Mouse (Mus musculus) neural tube, embryonic 11.5 days (tissue): ENCODE results near the gene 2510039O18Rik. TPM values are rescaled to one million over a fixed set of nuclear protein-coding genes. Genes with fewer than 3 reads are reported as not detected.

Source experiments
- ATAC-seq: fragments of 200-750 bp; cut with Nextera tagmentation; 2 replicates; pipeline ENCODE4 v1.8.0; 2017; ENCODE audit warnings: moderate number of reproducible peaks, mild to moderate bottlenecking, moderate TSS enrichment, moderate library complexity; ENCODE audit not compliant: insufficient read depth, low FRiP score, low TSS enrichment
- DNase-seq: peaks from one replicate; pipeline ENCODE4 v3.0.0-alpha.2; 2015; ENCODE audit warnings: low spot score
- H3K27ac ChIP-seq: fragments of 300-500 bp; sonication (generic); 2 replicates; pipeline ENCODE4 v1.5.1; 2014; ENCODE audit warnings: low read depth, mild to moderate bottlenecking, low read length
- H3K27me3 ChIP-seq: fragments of 300-500 bp; sonication (generic); 2 replicates; pipeline ENCODE4 v1.6.1; 2014; ENCODE audit warnings: mild to moderate bottlenecking, low read length, mixed read lengths; ENCODE audit not compliant: control insufficient read depth, insufficient read depth
- H3K36me3 ChIP-seq: fragments of 300-500 bp; sonication (generic); 2 replicates; pipeline ENCODE4 v1.6.1; 2014; ENCODE audit warnings: mild to moderate bottlenecking, low read length, moderate library complexity, mixed read lengths; ENCODE audit not compliant: control insufficient read depth, insufficient read depth
- H3K4me1 ChIP-seq: fragments of 300-500 bp; sonication (generic); 2 replicates; pipeline ENCODE4 v1.6.1; 2014; ENCODE audit warnings: low read length, mixed read lengths; ENCODE audit not compliant: control insufficient read depth, insufficient read depth
- H3K4me2 ChIP-seq: fragments of 300-500 bp; sonication (generic); 2 replicates; pipeline ENCODE4 v1.6.1; 2014; ENCODE audit warnings: low read depth, mild to moderate bottlenecking, moderate library complexity
- H3K4me3 ChIP-seq: fragments of 300-500 bp; sonication (generic); 2 replicates; pipeline ENCODE4 v1.5.1; 2014; ENCODE audit warnings: low read depth, low read length
- H3K9ac ChIP-seq: fragments of 300-500 bp; sonication (generic); 2 replicates; pipeline ENCODE4 v1.6.1; 2014; ENCODE audit warnings: mild to moderate bottlenecking, low read length
- H3K9me3 ChIP-seq: fragments of 300-500 bp; sonication (generic); 2 replicates; pipeline ENCODE4 v1.6.1; 2016; ENCODE audit warnings: low read length; ENCODE audit not compliant: control insufficient read depth
- WGBS: fragments of 180-500 bp; shearing (Covaris S2); extraction: QIAGEN DNeasy Blood & Tissue Kit; methylation state at CpG from one replicate; pipeline ENCODE4 v1.1.7; 2014; 5-methylcytosine and 5-hydroxymethylcytosine counted together
- polyA plus RNA-seq: library from polyadenylated mRNA; unstranded; fragments of >200 nt; fragmentation: Nextera tagmentation; extraction: Ambion mirVana; gene quantifications from 2 replicates; pipeline ENCODE4 v1.2.1, GENCODE M21; 2014

2510039O18Rik gene
- 19.7 and 20.6 TPM in 2 replicates for polyA plus RNA-seq

- H3K9me3 ChIP-seq, result no peaks in the 10 kb centered on the region
- H3K9ac ChIP-seq, result peak within 1 kb of the TSS; percentile 83
- peak within 1 kb of the TSS; percentile 98 for H3K4me2 ChIP-seq
- ATAC-seq (peak; percentile 54), DNase-seq (peak; percentile 89)
- H3K4me3 ChIP-seq, result peak within 1 kb of the TSS; percentile 90
- H3K4me1 ChIP-seq, result peaks cover 11% of the 10 kb centered on the region
- peak within 1 kb of the TSS; percentile 45; the same call in 1 of the 2 replicates for H3K27ac ChIP-seq
- H3K27me3 ChIP-seq, result no peaks in the 10 kb centered on the region
- peaks cover 6% of the 10 kb centered on the region for H3K36me3 ChIP-seq
- 2% methylated on average over 32 of the region's 35 CpGs for WGBS
These were observed at the start of gene 2510039O18Rik for GRCm38 (mm10) chr4:147940576-147941044. 2510039O18Rik (plus strand) TSS chr4:147940895.

GRCm38 (mm10) chr4:147895815-147896330 is 44.8 kb upstream of the 2510039O18Rik start:
- Histone ChIP-seq H3K27me3 (no peaks in the 10 kb centered on the region), H3K4me1 (no peaks in the 10 kb centered on the region), H3K4me2 (no peak overlapping the region), H3K36me3 (peaks cover 20% of the 10 kb centered on the region), H3K4me3 (no peak overlapping the region), H3K27ac (no peak overlapping the region), H3K9me3 (no peaks in the 10 kb centered on the region), H3K9ac (no peak overlapping the region)
- DNase-seq (no peak), ATAC-seq (no peak)
- 93% methylated on average over 4 of the region's 4 CpGs for whole genome bisulfite sequencing

GRCm38 (mm10) chr4:147896411-147896810 is 44.3 kb upstream of the 2510039O18Rik start:
- no peak for ATAC-seq

GRCm38 (mm10) chr4:147897348-147897747 is 43.3 kb upstream of the 2510039O18Rik start:
- Histone ChIP-seq H3K4me1 (no peaks in the 10 kb centered on the region), H3K27me3 (no peaks in the 10 kb centered on the region), H3K36me3 (peaks cover 20% of the 10 kb centered on the region), H3K4me3 (no peak overlapping the region), H3K4me2 (no peak overlapping the region), H3K9ac (no peak overlapping the region), H3K9me3 (no peaks in the 10 kb centered on the region), H3K27ac (no peak overlapping the region)
- no peak for ATAC-seq
- no peak for DNase-seq
- 90% methylated on average over 3 of the region's 3 CpGs for WGBS

More at GRCm38 (mm10) chr4:147896411-147896810, 44.3 kb upstream of the 2510039O18Rik start:
- DNase-seq, result no peak
- Histone ChIP-seq H3K36me3 (peaks cover 20% of the 10 kb centered on the region), H3K9ac (no peak overlapping the region), H3K4me3 (no peak overlapping the region), H3K9me3 (no peaks in the 10 kb centered on the region), H3K4me1 (no peaks in the 10 kb centered on the region), H3K4me2 (no peak overlapping the region), H3K27ac (no peak overlapping the region), H3K27me3 (no peaks in the 10 kb centered on the region)
- 67% methylated on average over 1 of the region's 1 CpGs for WGBS

GRCm38 (mm10) chr4:147900452-147900851 is 40.2 kb upstream of the 2510039O18Rik start:
- no peak for DNase-seq
- no peak overlapping the region for H3K4me3 ChIP-seq
- no peak overlapping the region for H3K9ac ChIP-seq
- no peak overlapping the region for H3K4me2 ChIP-seq
- peaks cover 6% of the 10 kb centered on the region for H3K4me1 ChIP-seq
- ATAC-seq, result no peak
- no peak overlapping the region for H3K27ac ChIP-seq
- 91% methylated on average over 7 of the region's 7 CpGs for WGBS
- H3K36me3 ChIP-seq, result peaks cover 17% of the 10 kb centered on the region
- no peaks in the 10 kb centered on the region for H3K27me3 ChIP-seq
- no peaks in the 10 kb centered on the region for H3K9me3 ChIP-seq

- DNase-seq, result no peak
These were observed 37.7 kb upstream of the 2510039O18Rik start for GRCm38 (mm10) chr4:147902906-147903500.

GRCm38 (mm10) chr4:147903601-147904000 is 37.1 kb upstream of the 2510039O18Rik start:
- H3K4me2 ChIP-seq, result peak overlapping the region; percentile 55
- H3K27ac ChIP-seq, result no peak overlapping the region
- H3K4me1 ChIP-seq, result peaks cover 6% of the 10 kb centered on the region
- WGBS, result 92% methylated on average over 3 of the region's 3 CpGs
- no peak for ATAC-seq
- H3K9ac ChIP-seq, result peak overlapping the region; percentile 72
- H3K36me3 ChIP-seq, result peaks cover 6% of the 10 kb centered on the region
- H3K4me3 ChIP-seq, result peak overlapping the region; percentile 69
- no peak for DNase-seq
- H3K9me3 ChIP-seq, result no peaks in the 10 kb centered on the region
- H3K27me3 ChIP-seq, result no peaks in the 10 kb centered on the region

More at GRCm38 (mm10) chr4:147902906-147903500, 37.7 kb upstream of the 2510039O18Rik start:
- Histone ChIP-seq H3K4me1 (peaks cover 6% of the 10 kb centered on the region), H3K36me3 (peaks cover 8% of the 10 kb centered on the region), H3K27me3 (no peaks in the 10 kb centered on the region), H3K4me2 (no peak overlapping the region), H3K27ac (no peak overlapping the region), H3K9me3 (no peaks in the 10 kb centered on the region), H3K9ac (no peak overlapping the region), H3K4me3 (no peak overlapping the region)
- WGBS, result 92% methylated on average over 12 of the region's 12 CpGs
- no peak for ATAC-seq

- H3K27me3 ChIP-seq, result no peaks in the 10 kb centered on the region
- no peaks in the 10 kb centered on the region for H3K9me3 ChIP-seq
- under 1% methylated on average over 58 of the region's 59 CpGs for WGBS
- peak within 1 kb of the TSS; percentile 57; the same call in 1 of the 2 replicates for H3K27ac ChIP-seq
- peak; percentile 96 for ATAC-seq
- peak within 1 kb of the TSS; percentile 55 for H3K4me2 ChIP-seq
- peak within 1 kb of the TSS; percentile 69 for H3K4me3 ChIP-seq
- peaks cover 5% of the 10 kb centered on the region; the same call in 1 of the 2 replicates for H3K36me3 ChIP-seq
- peaks cover 6% of the 10 kb centered on the region for H3K4me1 ChIP-seq
- DNase-seq, result peak; percentile 91
- H3K9ac ChIP-seq, result peak within 1 kb of the TSS; percentile 72
These were observed 36.2 kb upstream of the 2510039O18Rik start, which contains the start of gene Mfn2 for GRCm38 (mm10) chr4:147904313-147905089. Mfn2 (minus strand) TSS chr4:147904704.
